Mouse (Mus musculus) thymus, adult 2 months (tissue): ENCODE data around the gene Syt17. TPM values are rescaled to one million over a fixed set of nuclear protein-coding genes. Genes with fewer than 3 reads are reported as not detected.

Source experiments
- DNase-seq: peaks from one replicate; pipeline ENCODE4 v3.0.0; 2021
- H3K27ac ChIP-seq: fragments of 200-500 bp; 2 replicates; pipeline ENCODE4 v1.5.1; 2012; ENCODE audit warnings: low read length, control low read depth; ENCODE audit not compliant: control insufficient read depth, insufficient read depth
- H3K27me3 ChIP-seq: fragments of 200-500 bp; 2 replicates; pipeline ENCODE4 v1.6.1; 2012; ENCODE audit warnings: mild to moderate bottlenecking, low read length, moderate library complexity, mixed read lengths; ENCODE audit not compliant: control insufficient read depth, insufficient read depth
- H3K36me3 ChIP-seq: fragments of 200-500 bp; 2 replicates; pipeline ENCODE4 v1.6.1; 2012; ENCODE audit warnings: mild to moderate bottlenecking, low read length, moderate library complexity; ENCODE audit not compliant: control insufficient read depth, insufficient read depth
- H3K4me1 ChIP-seq: fragments of 200-500 bp; replicated peaks from 2 replicates; pipeline ENCODE4 v1.6.1; 2012; ENCODE audit warnings: low read length; ENCODE audit not compliant: control insufficient read depth, insufficient read depth
- H3K4me3 ChIP-seq: fragments of 200-500 bp; 2 replicates; pipeline ENCODE4 v1.5.1; 2012; ENCODE audit warnings: mild to moderate bottlenecking, low read length, control low read depth, moderate library complexity; ENCODE audit not compliant: control insufficient read depth, insufficient read depth
- CTCF ChIP-seq: fragments of 200-500 bp; IDR thresholded peaks from 2 replicates; pipeline ENCODE4 v1.5.1; 2012; ENCODE audit warnings: mild to moderate bottlenecking, control low read depth, low read length, moderate library complexity, borderline replicate concordance; ENCODE audit not compliant: control insufficient read depth, poor library complexity, insufficient read depth; ENCODE audit errors: extremely low read depth
- POLR2A ChIP-seq: fragments of 200-500 bp; IDR thresholded peaks from 2 replicates; pipeline ENCODE4 v1.6.1; 2012; ENCODE audit warnings: mild to moderate bottlenecking, low read length, control low read depth, moderate library complexity; ENCODE audit not compliant: control insufficient read depth, poor library complexity, insufficient read depth; ENCODE audit errors: extremely low read depth
- WGBS: fragments of 180-500 bp; shearing (Covaris S2); methylation state at CpG from one replicate; pipeline ENCODE4 v1.1.7; 2018; 5-methylcytosine and 5-hydroxymethylcytosine counted together
- polyA plus RNA-seq: library from polyadenylated mRNA; depleted of rRNA; stranded (reverse); fragments of >200 nt; gene quantifications from 2 replicates; pipeline ENCODE4 v1.2.3, GENCODE M21; 2012

The Syt17 gene
- polyA plus RNA-seq, 1 experiment: 0.57 TPM

DNA sequence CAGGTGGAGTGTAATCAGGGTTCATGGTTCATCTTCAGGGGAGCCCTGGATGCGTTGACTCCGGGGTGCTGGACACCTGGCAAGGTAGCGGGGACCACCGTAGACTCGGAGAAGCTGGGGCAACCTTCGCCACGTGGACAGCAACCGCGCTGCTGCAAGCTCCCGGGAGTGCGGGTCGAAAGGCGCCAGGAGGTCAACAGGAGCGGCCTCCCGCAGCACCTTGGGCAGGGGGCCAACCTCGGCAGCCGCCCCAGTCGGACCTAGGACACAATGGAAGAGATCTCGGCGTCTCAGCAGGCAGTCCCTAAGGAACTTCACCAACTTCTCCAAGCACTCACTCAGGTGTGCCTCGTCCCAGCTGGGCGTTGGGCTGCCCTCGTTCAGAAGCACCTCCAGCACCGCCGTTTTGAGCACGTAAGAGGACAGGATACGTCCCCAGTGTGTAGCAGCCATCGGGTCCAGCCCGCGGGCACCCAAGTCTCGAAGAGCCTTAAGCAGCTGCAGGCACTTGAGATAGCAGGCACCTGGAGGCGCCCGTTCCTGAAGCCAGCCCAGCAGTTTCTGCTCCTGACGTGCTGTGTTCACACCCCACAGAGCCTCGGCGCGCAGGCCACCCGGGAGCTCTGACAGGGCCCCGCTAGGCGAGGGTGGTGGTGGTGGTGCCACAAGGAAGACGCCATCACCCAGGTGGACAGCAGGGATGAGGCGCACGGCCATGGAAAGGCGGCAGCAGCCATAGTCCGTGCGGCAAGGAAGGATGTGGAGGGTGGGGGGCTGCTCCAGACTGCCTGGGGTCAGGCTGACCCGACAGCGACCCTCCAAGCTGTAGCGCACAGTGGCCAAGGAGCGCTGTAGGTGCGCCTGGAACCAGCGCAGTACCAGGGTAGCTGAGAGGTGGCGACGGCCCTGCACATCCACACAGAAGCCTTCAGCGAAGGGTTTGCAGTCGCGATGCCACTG, 42.0 kb upstream of the Syt17 start:
- peaks cover 3% of the 10 kb centered on the region; the same call in 1 of the 2 replicates for H3K4me1 ChIP-seq
- H3K4me3 ChIP-seq: no peak overlapping the region
- no peak for DNase-seq
- no peak overlapping the region for H3K27ac ChIP-seq
- no peaks in the 10 kb centered on the region for H3K36me3 ChIP-seq
- H3K27me3 ChIP-seq: no peaks in the 10 kb centered on the region; the same call in 1 of the 2 replicates
- TF ChIP-seq POLR2A (no peak), CTCF (no peak)
- WGBS: 96% methylated on average over 57 of the region's 57 CpGs

DNA sequence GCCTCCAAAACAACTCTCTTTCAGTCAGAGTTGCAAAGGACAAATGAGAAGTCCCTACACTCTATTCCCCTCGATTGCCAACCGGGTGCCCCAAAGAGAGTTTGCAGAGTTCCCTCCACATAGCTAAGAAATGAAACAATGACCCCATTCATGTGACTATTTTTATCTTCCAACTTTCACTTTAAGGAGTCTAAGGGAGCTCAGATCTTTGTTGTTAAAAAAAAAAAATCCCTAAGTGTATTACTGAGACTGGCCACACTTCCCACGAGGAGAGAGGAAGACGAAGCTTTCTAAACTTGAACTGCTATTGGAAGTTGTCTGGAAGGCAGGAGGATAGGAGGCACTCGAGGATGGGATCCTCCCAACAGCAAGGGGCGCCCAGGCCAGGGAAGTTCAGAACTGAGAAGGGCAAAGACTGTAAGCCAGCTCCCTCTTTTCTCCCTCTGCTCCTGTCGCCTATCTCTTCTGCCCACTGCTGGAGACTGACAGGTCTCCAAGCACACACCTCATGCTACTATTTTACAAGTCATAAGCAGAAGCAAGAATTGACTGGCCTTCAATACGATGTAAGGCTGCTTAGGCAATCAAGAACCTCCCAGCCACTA, 40.1 kb upstream of the Syt17 start:
- DNase-seq: no peak
- 55% methylated on average over 8 of the region's 8 CpGs for WGBS
- peaks cover 3% of the 10 kb centered on the region; the same call in 1 of the 2 replicates for H3K4me1 ChIP-seq
- H3K4me3 ChIP-seq: no peak overlapping the region
- no peaks in the 10 kb centered on the region for H3K36me3 ChIP-seq
- H3K27ac ChIP-seq: no peak overlapping the region
- no peaks in the 10 kb centered on the region; the same call in 1 of the 2 replicates for H3K27me3 ChIP-seq
- TF ChIP-seq CTCF (no peak), POLR2A (no peak)

DNA sequence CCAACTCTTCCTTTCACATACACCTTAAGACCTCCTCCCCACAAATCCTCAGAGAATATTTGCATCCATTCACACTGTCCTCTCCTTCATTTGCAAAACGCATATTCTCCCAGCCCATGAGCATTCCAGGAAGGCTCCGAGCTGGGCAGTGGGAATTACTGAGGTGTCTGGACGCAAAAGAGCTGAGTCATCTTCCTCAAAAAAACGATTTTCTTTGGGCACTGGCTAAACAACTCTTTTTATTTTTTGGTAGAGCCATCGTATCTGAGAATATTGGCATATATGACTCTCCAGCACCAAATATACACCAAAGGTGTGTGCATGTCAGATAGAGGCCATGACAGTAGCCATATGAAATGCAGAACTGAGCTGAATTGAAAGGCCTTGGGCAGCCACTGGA, 38.9 kb upstream of the Syt17 start:
- H3K4me3 ChIP-seq: no peak overlapping the region
- no peak for DNase-seq

DNA sequence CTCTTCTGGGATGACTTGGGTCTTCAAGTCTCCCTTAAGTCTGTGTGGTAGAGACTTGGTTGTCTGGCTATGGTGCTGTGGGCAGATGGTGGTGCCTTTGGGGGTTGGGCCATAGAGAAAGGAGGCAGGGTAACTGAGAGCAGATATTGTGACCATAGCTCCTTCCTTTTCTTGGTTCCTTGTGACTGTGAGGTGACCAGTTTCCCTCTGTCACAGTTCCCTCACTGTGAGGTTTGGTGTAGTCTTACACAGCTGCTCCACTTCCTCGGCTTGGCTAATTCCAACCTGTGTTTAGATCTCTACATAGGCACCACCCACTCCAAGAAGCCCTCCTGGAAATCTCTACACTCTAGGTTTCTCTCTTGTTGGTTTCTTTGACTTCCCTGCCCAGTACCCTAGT, 36.0 kb upstream of the Syt17 start:
- Histone ChIP-seq H3K4me3 (no peak overlapping the region), H3K4me1 (no peaks in the 10 kb centered on the region), H3K36me3 (no peaks in the 10 kb centered on the region), H3K27ac (no peak overlapping the region), H3K27me3 (no peaks in the 10 kb centered on the region)
- no peak for TF ChIP-seq CTCF
- no peak for TF ChIP-seq POLR2A
- 73% methylated on average over 1 of the region's 1 CpGs for WGBS
- DNase-seq: no peak

More for the DNA sequence above, 38.9 kb upstream of the Syt17 start:
- Histone ChIP-seq H3K4me1 (peaks cover under 1% of the 10 kb centered on the region; the same call in 1 of the 2 replicates), H3K27me3 (no peaks in the 10 kb centered on the region; the same call in 1 of the 2 replicates), H3K36me3 (no peaks in the 10 kb centered on the region), H3K27ac (no peak overlapping the region)
- 80% methylated on average over 5 of the region's 5 CpGs for WGBS
- TF ChIP-seq CTCF (no peak), POLR2A (no peak)

DNA sequence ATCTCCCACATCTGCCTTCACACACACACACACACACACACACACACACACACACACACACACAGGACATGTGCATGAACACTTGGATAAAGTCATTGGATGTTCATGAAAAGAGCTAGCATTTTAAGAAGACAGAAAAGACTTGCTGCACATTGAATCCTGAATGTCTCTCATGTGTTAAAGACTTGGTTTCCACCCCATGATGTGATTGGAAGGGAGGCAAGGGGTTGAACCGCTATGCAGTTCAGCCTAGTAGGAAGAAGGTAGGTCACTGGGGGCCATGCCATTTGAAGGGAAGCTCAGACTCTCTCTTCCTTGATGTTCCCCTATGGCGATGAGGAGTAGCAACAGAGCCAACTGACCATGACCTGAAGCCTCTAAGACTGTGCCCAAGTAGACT, 34.0 kb upstream of the Syt17 start:
- Histone ChIP-seq H3K27me3 (no peaks in the 10 kb centered on the region), H3K4me1 (no peaks in the 10 kb centered on the region), H3K36me3 (no peaks in the 10 kb centered on the region), H3K27ac (no peak overlapping the region), H3K4me3 (no peak overlapping the region)
- no peak for TF ChIP-seq POLR2A
- TF ChIP-seq CTCF: no peak
- WGBS: 88% methylated on average over 2 of the region's 2 CpGs
- no peak for DNase-seq

DNA sequence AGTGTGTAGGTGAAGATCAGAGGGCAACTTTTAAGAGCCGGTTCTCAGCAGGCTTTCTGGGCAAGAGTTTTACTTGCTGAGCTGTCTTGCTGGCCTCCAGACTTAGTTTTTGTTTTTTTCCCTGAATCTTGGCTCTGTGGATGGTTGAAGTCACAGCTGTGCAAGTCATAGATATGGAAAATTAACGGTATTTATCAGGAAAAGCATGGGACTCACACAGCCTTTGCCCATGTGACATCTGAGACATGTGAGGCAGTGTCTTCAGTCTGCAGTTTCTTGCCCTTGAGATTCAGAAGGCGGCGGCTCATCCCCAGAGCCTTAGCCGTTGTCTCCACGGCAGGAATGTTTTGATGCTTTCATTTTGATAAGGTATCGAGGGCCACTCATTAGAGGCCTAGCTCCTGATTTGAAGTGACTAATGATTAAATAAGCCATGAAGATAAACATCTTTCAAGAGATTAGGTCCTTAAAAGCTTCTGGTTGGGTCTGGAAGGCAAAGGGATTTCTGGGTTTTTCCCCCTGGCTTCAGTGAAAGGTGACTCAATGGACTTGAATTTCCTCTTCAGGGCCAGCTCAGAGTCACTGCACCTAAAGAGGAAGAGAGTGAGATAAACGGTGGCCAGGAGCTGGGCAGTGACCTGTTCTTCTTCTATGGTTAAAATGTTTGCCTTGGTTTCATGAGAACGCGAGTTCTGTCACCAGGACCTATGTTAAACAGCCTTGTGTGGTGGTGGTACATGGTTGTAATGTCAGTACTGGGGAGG, 33.2 kb upstream of the Syt17 start:
- WGBS: 83% methylated on average over 10 of the region's 10 CpGs
- no peak overlapping the region for H3K27ac ChIP-seq
- DNase-seq: no peak
- TF ChIP-seq POLR2A (no peak), CTCF (no peak)
- H3K4me3 ChIP-seq: no peak overlapping the region
- H3K36me3 ChIP-seq: no peaks in the 10 kb centered on the region
- no peaks in the 10 kb centered on the region for H3K4me1 ChIP-seq
- H3K27me3 ChIP-seq: no peaks in the 10 kb centered on the region
